Mouse (Mus musculus) spleen, adult 12 weeks (tissue): Measurements from ENCODE around the gene Ntrk2.

ENCODE experiments used
- DNase-seq: peaks from one replicate; pipeline ENCODE4 v3.0.0; 2022; ENCODE audit warnings: low spot score

The Ntrk2 gene

DNA sequence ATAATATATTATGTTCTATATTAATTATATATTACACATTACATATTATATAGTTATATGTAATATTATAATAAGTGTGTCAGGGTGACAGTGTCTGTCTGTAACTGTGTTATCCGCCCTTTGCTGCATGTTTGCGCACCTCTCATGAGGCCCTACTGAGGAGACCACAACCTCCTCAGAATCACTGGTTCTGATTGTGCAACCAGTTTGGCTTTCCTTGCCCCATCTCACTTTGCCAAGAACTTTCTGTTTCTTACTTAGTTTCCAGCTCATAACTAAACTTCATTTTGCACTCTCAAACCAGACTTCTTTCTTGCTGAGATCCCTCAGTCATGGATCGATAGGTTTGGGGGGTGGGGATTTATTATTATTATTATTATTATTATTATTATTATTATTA is 120.8 kb downstream of the Ntrk2 start:
- no peak for DNase-seq

DNA sequence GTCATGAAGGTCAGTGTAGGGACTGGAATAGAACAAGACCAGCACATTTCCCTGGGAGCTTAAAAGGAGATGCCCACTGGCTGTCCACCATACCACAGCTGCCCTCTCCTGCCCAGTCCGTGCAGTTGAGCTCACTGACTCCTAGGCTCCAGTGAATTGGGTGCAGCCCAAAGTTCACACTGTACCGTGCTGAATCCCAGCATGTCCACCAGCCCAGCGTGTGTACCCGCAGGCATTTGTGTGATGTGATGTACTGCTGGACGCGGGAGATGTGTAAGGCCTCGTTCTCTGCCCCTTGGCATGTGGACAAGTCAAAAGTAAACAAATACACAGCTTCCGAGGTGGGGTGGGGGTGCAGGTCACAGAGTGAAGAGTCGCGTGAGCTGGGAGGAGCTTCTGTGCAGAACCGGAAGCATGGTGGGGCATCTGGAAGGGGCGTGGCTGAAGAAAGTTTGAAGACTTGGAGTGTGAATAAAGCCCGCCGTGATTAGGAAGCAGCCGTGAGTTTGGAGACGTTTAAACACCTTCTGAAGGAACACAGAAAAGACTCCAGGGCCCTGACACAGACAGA is 121.4 kb downstream of the Ntrk2 start:
- no peak for DNase-seq

DNA sequence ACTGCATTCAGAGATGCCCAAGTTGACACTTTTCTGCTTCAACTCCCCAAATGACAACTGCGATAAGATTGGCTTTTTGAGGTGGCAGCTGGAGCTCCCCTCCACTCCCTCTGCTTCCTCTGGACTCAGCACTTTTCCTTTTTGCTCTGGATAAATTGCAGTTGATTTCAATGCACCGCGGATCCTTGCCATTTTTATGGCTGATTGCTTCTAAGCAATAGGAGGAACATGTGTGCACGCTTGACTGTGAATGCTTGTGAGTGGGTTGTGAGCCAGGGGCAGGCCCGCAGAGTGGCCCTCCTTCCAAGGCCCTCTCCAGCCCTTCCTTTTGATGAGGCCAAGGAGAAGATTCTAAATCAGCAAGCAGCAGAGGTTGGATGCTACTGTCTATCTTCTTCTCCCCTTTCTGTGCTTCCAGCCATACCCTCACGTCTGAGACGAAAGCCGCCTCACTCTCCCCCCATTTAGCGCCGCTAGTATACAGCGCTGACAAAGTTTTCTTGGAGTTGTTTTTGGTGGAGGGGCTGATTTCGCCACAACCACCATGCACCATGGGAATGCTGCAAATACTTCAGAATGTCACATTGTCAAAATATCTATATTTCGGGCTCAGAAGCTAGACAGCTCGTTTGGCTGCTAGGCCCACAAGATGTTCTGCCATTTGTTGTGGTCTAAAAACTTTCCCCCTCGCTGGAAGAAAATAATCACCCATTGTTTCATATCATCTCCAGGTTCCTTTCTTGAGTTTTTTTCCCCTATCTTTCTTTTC is 122.5 kb downstream of the Ntrk2 start:
- no peak for DNase-seq

DNA sequence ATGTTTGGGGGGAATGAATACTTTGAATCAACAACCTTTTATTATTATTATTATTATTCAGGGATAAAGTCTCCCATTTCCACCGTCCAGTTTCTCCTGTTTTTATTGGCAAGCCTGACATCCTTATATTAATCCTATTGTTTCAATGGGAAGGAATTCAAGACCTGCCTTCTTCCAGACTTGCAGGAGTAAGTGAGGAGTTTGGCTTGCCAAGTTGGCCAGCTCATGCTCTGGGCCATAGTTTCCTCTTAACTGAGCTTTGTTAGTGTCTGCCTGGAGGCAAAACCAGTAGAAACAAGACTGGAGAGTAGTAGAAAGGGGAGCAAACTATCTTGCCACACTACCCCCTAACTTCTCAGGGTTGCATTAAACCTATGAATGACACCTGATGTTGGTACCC is 123.8 kb downstream of the Ntrk2 start:
- DNase-seq = no peak

DNA sequence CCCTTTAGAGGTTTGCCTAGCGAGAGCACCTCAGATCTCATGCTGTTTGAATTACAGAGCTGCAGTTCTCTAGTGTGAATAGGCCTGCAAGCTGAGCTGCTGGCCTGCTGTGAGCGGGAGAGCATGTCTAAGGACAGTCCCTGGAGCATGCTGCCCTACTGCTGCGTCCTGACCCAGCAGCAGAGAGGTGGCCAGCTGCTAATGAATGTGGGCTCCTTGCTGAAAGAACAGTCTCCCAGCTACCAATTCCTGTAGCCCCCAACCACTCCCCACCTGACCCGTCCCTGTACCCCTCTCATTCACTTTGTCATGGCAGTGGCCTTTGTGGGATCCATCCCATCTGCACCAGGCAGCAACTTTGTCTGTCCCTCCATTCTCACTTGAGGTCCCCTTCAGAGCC is 126.8 kb downstream of the Ntrk2 start:
- DNase-seq = no peak

DNA sequence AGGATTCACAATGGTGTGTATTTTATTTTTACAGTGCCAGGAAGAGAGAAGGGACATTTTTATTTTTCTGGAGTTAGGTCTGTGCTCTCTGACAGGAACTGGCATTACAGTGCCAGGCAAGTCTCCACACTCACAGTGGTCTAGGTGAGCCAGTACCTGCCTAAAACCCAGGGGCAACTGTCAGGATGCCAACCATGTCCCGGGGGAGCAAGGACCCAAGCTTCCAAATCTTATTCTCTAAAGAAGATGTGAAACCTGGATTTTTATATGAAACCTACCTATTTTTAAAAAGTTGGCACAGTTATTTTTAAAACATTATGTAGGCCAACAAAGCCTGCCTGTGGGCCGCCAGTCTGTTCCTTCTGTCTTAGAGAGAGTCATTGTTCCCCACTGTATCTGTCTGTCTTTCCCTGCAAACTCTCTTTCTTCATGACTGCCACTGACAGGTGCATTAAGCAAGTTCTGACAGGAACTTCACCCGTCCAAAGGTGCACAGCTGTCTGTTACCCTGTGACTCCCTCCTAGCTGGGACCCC is 128.3 kb downstream of the Ntrk2 start:
- no peak for DNase-seq

DNA sequence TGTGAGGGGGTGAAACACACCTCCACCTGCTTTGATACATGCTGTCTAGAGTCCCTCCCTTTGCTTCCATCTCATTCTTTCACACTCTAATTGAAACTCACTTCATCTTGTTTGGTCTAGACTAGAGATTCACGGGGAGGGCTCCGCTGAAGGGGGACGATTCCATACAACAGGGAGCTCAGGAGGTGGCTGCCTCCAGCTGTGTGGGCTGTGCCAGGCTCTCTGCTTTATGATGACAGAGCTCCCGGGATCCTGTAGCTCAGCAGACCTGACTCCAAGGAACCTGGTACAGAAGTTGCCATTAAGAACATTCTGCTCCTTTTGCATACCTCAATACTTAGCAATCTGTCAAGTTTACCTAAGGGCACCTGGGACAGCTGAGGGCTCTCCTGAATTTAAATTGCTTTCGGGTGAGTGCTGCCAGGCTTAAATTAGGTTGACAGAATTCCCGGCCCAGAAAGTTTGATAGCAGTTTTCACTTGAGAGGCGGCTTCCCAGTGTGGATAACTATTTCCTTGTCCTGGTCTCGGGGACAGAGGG is 129.7 kb downstream of the Ntrk2 start:
- DNase-seq = no peak

DNA sequence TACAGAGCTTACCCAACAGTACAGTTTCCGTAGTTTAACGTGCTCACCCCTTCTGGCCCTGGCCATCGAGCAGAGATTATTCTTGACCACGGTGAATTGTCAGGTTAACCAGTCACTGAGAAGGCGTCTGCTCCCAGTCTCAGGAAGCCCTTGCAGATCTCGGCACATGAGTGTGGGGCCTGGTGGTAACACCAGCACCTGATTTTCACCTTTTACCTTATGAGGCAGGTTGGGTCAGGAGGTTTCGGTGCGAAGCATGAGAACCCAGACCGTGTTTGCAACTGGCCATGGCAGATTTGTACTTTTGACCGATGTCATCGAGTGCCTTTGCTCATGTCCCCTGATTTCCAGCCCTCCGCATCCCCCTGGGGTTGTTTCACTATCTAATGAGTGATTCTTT is 131.5 kb downstream of the Ntrk2 start:
- DNase-seq = no peak

DNA sequence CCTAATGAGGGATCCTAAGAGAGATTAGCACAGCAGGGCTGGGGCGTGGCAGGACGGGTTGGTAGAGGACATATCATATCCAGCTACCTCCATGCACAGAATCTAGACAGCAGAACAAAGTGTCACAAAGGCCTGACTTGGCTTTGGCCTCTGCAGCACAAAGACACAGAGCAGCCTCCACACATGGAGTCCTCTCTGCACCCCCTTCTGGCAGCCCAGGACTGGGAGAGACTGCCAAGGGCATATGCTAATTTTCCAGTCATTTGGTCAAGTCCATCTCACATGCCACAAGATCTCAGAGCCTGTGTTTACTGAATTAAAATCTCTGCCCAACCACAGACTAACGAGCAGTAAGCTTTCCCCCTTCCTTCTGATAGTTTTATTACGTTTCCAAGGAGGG is 132.1 kb downstream of the Ntrk2 start:
- no peak for DNase-seq

DNA sequence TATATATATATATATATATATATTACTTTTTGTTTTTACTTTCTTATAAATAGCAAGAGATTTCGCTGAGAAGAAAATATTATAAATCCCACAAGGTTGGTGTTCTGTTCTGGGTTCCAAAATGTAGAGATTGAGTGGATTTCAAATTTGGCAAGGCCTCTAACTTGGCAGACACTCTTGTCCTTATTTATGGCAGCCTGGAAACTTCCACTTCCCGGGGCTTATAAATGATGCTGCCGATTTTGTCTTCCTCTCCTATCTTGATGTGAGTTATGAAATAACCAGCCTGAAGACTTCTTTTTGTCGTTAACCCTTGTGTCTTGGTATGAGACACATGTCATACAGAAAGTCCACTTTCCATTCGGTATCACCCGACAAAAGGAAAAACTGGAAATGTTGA is 133.8 kb downstream of the Ntrk2 start:
- no peak for DNase-seq

DNA sequence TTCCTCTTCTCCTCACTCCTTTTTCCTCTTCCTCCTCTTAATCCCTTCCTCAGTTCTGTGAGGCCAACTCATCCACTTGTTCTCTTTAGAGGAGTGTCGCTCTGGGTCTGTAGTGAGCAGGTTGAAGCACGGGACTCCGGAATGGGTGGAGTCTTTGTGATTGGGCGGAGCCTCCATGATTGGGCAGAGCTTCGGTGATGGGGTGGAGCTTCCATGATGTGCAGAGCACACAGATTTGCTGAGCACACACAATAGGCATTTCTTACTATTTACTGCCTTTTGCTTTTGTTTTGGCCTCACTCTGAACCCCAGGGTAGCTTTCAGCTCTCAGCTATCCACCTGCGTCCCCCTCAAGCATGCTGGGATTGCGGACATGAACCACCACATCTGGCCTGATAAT is 134.4 kb downstream of the Ntrk2 start:
- DNase-seq = no peak

DNA sequence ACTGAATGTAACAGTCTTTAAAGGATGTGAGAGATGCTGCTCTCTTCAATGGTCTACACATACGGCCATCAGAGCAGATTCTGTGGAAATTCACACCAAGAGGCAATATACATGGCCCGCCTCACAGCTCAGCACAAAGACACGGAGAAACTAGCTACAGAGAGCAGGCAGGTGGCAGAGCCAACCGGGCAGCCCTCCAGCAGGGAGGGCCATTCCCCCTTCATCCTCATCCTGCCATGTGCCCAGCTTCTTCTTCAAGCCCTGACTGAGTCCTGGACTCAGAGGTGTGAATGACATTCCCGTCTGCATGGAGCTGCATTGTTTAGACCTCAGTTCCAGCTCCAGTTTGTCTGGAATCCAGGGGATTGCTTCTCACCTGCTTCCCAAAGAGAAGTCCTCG is 139.4 kb downstream of the Ntrk2 start:
- no peak for DNase-seq

DNA sequence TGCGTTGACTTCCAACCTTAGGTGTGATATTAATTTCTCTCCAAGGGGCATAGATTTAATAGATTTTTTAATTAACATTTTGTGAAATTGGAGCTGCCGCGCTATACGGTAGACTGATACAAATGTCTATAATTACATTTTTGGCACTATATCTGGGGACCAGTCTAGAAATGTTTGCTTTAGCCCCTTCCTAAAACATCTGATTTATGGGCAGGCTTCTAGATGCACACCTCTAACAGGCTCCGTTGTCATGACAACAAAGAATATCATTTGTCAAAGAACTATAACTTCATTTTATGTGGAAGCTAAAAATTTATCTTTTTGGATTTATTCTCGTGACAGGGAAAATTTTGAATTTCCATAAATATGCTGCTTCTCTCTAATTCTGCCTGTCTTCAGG is 140.2 kb downstream of the Ntrk2 start:
- no peak for DNase-seq

DNA sequence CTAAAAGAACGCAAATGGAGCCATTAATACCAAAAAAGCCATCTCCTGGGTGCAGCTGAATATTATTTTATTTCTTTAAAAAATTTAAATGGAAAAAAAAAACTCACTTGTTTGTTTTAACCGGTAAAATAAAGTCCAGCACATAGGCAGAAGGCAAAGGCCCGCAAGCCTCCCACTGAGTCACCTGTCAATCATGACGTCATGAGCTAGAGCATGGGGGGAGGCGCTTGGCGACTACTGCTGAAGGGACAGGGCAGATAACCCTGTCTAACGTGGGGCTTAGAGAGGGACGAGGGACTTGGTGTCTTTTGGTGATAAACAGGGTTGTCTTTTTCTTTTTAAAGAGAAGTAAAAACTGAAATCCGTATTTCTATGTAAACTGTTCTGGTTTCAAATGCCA is 140.7 kb downstream of the Ntrk2 start:
- no peak for DNase-seq

DNA sequence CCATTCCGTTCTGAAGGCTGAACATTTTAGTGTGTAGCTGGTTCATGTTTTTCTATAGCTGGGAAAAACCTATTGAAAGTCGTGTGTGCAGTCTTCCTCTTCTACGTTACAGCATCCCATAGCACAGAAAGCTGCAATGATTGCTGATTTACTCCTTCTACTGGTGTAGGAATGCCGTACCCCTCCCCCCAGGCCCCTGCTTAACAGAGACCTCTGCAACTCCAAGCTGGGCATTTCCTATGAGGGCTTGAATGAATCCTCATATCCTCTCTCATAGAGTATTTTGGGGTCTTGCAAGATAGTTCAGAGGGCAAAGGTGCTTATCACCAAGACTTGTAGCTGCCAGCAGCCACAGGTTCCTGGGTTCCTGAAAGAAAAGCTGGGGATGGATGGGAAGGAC is 148.0 kb downstream of the Ntrk2 start:
- DNase-seq = no peak

DNA sequence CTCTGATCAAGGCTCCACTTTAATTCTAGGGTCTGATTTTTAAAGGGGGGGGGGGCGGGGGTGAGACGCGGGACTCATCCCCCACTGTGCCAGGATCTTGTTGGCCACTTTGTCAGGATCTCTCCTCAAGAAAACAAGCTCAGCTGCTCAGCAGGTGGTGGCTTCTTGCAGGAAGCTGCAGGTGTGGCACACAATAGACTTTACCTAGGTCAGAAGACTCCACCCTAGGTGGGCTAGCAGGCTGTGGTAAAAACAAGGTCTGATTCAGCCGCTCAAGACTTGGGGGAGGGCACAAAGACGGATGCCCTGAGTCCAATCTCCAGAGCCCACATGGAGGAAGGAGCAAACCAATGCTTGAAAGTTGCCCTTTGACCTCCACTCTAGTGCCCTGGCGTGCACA is 148.4 kb downstream of the Ntrk2 start:
- DNase-seq = no peak

DNA sequence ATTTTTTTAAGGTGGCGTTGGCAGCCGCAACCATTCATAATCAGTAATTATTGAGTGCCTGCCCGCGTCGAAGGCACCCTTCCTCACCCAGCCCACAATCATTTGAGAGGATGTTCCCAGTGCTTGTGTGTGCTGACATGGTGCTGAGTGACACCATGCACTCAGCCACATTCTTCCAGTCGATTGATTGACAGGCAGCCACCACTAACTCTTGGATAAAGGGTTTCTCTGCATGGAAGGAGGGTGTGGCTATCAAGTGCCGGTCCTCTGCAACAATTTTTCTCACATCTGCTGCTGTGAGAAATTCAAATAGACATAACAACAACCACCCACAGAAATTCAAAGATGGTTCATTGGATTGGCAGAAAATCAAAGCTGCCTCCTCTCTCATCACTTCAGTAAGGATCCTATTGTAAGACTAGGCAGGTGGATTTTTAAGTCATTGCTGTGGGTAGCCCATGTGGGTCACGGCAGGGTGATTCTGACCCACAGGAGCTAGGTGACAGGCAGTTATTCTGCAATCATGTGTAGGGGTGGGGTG is 148.9 kb downstream of the Ntrk2 start:
- DNase-seq = no peak

DNA sequence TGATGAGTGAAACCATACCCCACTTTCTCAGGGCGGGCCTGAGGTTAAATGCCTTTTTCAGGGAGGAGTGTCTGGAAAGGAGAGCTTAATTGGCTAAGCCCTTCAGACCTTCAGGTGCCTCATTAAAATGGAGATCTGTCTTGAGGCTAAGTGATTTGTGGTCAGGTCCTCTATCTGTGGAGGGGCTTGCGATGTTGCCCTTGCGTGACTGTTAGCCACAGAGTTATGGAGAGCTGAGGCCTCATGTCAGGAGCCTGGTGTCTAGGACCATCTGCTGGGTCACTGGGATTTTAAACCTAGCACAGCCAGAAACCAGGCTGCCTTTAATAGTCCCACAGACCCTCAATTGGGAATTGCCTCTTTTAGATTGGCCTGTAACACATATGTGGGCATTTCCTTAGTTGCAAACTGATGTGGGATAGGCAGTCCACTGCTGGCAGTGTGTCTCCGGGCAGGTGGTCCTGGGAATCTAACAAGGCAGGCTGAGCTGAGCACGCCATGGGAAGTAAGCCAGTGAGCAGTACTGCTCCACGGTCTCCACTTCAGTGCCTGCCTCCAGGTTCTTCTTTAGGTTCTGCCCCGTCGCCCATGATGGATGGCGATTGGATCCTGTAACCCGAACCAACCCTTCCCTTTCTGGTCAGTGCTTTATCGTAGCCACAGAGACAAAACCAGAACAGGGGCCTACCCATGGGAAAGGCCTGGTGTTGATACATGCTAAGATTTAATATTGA is 152.0 kb downstream of the Ntrk2 start:
- no peak for DNase-seq

DNA sequence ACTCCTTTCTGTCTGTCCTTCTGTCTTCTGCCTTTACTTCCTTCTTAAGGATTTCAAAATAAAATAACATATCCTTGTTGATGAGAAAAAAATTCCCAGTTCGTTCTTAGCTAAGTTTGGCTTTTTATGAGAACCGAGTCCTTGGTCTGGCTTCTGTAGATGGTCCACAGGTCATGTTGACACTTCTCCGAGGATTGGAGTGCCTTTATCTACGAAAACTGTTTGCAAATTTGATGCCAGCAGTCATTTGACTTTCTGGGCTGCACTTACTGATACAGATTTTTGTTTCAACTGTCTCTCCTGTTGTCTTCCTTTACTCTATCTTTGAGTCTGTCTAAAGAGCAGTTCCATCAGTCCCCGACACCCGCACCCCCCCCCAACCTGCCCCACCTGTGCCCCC is 154.0 kb downstream of the Ntrk2 start:
- no peak for DNase-seq

DNA sequence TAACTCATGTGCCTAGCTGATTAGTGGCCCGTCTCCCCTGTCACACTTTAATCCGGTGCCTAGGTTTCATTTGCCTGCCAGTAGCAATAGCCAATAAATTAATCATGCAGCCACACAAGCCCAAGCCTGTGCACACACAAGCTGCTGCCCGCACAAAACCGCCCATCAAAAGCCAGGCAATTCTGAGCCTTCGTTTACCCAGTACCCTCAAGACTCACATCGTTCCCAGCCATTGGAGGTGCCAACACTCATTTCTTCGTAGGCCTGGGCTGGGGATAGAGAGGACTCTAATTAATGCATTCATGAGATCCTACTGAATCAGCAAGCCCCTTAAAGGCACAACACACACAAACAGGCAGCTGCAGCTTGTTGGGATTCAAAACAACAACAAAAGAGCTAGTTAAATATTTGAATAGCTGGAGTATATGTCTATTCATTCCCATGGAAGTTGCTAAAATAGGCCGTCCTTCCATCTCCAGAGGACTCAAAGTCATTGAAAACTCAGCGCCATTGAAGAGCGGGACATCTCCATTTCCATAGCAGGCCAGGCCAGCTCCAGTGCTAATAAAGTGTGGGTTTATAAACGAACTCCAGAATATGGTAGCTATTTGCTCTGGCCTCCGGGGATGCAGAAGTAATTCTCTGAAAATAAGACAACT is 158.5 kb downstream of the Ntrk2 start:
- DNase-seq = no peak

DNA sequence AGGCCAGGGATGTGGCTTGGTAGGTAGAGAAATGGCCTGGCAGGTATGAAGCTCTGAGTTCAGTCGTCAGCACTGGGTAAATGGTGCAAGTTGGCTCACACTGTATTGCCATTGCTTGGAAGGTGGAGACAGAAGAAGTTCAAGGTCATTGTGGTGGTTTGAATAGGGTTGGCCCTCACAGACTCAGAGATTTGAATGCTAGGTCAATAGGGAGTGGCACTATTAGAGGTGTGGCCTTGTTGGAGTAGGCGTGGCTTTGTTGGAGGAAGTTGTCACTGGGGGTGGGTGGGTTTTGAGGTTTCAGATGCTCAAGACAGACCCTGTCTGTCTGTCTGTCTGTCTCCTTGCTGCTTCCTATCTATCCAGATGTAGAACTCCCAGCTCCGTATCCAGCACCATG is 159.5 kb downstream of the Ntrk2 start:
- no peak for DNase-seq

DNA sequence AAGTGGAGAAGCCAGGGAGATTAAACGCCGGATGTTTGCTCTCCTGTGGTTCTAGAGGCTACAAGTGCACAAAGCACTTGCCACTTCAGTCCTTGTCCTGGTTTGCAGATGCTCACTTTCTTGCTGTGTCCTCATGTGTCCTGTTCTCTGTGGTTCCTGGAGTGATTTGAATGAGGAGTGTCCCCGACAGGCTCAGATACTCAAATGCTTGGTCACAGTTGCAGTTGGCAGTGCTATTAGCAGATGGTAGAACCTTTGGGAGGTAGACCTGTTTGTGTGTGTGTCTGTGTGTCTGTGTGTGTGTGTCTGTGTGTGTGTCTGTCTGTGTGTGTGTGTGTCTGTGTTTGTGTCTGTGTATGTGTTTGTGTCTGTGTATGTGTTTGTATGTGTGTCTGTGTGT is 160.1 kb downstream of the Ntrk2 start:
- no peak for DNase-seq
